Mouse (Mus musculus): ENCODE measurements around the gene Npas2.

Gene Npas2

GRCm38 (mm10) chr1:39192997-39193861 is at the start of gene Npas2:
Npas2 (plus strand) TSS chr1:39193731.
- no peak for DNase-seq

- DNase-seq, result no peak
These were observed 36.8 kb upstream of the Npas2 start for GRCm38 (mm10) chr1:39156778-39157177.

- no peak for DNase-seq
These were observed 33.4 kb upstream of the Npas2 start for GRCm38 (mm10) chr1:39160167-39160566.

- DNase-seq, result no peak
These were observed 30.5 kb upstream of the Npas2 start for GRCm38 (mm10) chr1:39163077-39163476.

- peak; percentile 37 for DNase-seq
These were observed 16.8 kb upstream of the Npas2 start for GRCm38 (mm10) chr1:39176690-39177089.

- DNase-seq, result peak; percentile 38
These were observed 16.3 kb upstream of the Npas2 start for GRCm38 (mm10) chr1:39177211-39177610.

GRCm38 (mm10) chr1:39179806-39180205 is 13.7 kb upstream of the Npas2 start:
- DNase-seq, result no peak

GRCm38 (mm10) chr1:39180517-39180916 is 13.0 kb upstream of the Npas2 start:
- DNase-seq, result no peak

GRCm38 (mm10) chr1:39181901-39182300 is 11.6 kb upstream of the Npas2 start:
- DNase-seq, result peak; percentile 14

- no peak for DNase-seq
These were observed 7.7 kb upstream of the Npas2 start for GRCm38 (mm10) chr1:39185833-39186232.

GRCm38 (mm10) chr1:39186711-39187437 is 6.7 kb upstream of the Npas2 start:
- DNase-seq, result peak; percentile 80

- no peak for DNase-seq
These were observed 2.4 kb upstream of the Npas2 start for GRCm38 (mm10) chr1:39191122-39191521.

GRCm38 (mm10) chr1:39192460-39192996 is 1.0 kb upstream of the Npas2 start:
- peak; percentile 85 for DNase-seq

- peak; percentile 60 for DNase-seq
These were observed 538 bp downstream of the Npas2 start for GRCm38 (mm10) chr1:39193862-39194675.

GRCm38 (mm10) chr1:39194959-39195358 is 1.4 kb downstream of the Npas2 start:
- DNase-seq, result no peak

- DNase-seq, result no peak
These were observed 2.6 kb downstream of the Npas2 start for GRCm38 (mm10) chr1:39196126-39196525.

- DNase-seq, result no peak
These were observed 3.3 kb downstream of the Npas2 start for GRCm38 (mm10) chr1:39196676-39197375.

GRCm38 (mm10) chr1:39205021-39205420 is 11.5 kb downstream of the Npas2 start:
- DNase-seq, result no peak

- no peak for DNase-seq
These were observed 12.2 kb downstream of the Npas2 start for GRCm38 (mm10) chr1:39205697-39206096.

GRCm38 (mm10) chr1:39206942-39207341 is 13.4 kb downstream of the Npas2 start:
- no peak for DNase-seq

- DNase-seq, result no peak
These were observed 17.4 kb downstream of the Npas2 start for GRCm38 (mm10) chr1:39210928-39211327.

- no peak for DNase-seq
These were observed 19.5 kb downstream of the Npas2 start for GRCm38 (mm10) chr1:39212982-39213381.
